Mouse (Mus musculus): ENCODE measurements around the gene Galnt10. TPM values are rescaled to one million over a fixed set of nuclear protein-coding genes. Genes with fewer than 3 reads are reported as not detected.

The Galnt10 gene
- polyA plus RNA-seq, 1 experiment from 2014 or later, result 13.8 TPM

DNA sequence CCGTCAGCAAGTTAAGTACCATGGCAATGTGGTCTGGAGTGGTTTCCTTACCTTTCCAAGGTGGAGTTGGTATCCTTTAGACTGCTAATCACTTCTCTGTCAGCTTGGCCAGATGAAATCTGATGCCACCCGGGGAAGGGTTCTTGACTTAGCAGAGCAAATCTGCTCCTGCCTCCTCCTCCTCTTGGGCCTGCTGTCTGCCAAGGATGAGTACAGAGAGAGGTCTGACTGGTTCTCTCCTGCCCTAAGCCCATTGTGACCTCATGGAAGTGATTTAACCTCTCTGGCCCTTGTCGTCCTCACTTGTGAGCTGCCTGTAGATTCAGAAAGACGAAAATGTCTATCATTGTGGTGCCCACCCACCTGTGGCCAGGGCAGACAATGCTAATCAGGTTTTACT, 4.0 kb downstream of the Galnt10 start:
- Histone ChIP-seq H3K4me3 (ENCODE audit: inconsistent target) (no peak overlapping the region), H3K27ac (no peak overlapping the region), H3K36me3 (ENCODE audit: inconsistent target) (no peaks in the 10 kb centered on the region), H3K79me2 (ENCODE audit: inconsistent target) (peaks cover 70% of the 10 kb centered on the region; the same call in 1 of the 2 replicates)
- WGBS (ENCODE audit: missing documents), result 89% methylated on average over 4 of the region's 4 CpGs

DNA sequence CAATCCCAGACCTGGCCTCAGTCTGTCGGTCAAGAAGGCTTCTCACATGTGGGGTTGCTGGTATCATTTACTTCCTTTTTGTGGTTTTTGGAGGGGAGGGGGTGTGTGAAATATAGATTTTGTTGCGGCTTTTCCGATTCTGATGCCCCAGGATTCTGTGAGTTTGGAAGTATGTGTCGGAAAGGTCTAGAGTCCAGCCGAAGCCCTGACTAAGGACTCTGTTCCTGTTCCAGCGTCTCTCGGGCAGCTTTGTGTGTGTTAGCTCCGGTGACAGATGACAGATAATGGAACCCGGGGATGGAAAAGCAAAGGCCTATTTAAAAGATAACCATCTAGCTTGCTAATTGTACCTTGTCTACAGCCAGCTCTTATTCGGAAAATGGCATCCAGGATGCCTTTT, 4.4 kb downstream of the Galnt10 start:
- Histone ChIP-seq H3K36me3 (ENCODE audit: inconsistent target) (no peaks in the 10 kb centered on the region), H3K79me2 (ENCODE audit: inconsistent target) (peaks cover 70% of the 10 kb centered on the region; the same call in 1 of the 2 replicates), H3K4me3 (ENCODE audit: inconsistent target) (no peak overlapping the region), H3K27ac (no peak overlapping the region)
- WGBS (ENCODE audit: missing documents), result 81% methylated on average over 10 of the region's 10 CpGs

DNA sequence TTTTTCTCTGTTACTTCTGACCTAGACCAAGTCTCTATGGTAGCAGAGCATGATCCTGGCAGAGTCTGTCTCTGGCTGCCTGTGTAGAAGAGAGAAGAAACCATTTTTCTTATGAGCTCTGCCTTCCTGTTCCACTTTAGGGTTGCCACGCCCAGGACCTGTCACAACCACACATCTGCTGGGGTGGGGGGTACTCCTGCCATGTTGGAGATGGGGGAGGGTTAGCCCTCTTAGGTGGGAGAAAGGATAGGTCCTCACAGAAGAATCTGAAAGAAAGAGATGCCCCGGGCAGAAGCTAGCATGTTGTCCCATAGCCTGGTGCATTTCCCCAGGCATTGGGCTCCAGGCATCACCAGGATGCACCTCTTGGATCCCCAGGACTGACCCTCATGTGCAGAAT, 5.6 kb downstream of the Galnt10 start:
- WGBS (ENCODE audit: missing documents), result 77% methylated on average over 2 of the region's 2 CpGs
- Histone ChIP-seq H3K36me3 (ENCODE audit: inconsistent target) (no peaks in the 10 kb centered on the region), H3K4me3 (ENCODE audit: inconsistent target) (no peak overlapping the region), H3K79me2 (ENCODE audit: inconsistent target) (peaks cover 75% of the 10 kb centered on the region; the same call in 1 of the 2 replicates), H3K27ac (no peak overlapping the region)

DNA sequence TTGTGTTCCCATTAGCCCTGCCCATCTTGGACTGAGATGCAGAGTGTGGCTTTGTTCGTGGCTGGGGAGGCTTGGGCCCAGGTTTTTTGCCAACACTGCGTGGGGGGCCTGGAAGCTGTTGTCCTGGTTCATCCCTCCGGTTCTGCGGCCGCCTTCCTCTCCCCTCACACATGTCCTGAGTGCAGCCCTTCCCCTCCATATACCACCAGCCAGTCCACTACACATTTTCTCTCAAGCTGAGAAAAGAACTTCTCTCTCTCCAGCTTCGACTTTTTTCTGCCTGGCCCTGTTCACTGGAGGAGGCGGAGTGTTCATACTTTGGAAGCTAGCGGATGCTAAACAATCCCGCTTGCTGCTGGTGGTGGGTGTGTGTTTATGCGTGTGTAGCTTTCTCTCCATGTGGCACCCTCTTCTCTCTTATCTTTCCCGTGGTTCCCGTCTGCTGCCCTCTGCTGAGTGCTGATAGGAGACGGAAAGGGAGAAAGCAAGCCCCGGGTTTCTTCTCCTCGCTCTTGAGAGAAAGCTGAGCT, 6.1 kb downstream of the Galnt10 start:
- WGBS (ENCODE audit: missing documents), result 72% methylated on average over 15 of the region's 15 CpGs
- no peaks in the 10 kb centered on the region for H3K36me3 ChIP-seq (ENCODE audit: inconsistent target)
- no peak overlapping the region for H3K4me3 ChIP-seq (ENCODE audit: inconsistent target)
- H3K27ac ChIP-seq, result no peak overlapping the region
- peaks cover 74% of the 10 kb centered on the region; the same call in 1 of the 2 replicates for H3K79me2 ChIP-seq (ENCODE audit: inconsistent target)

DNA sequence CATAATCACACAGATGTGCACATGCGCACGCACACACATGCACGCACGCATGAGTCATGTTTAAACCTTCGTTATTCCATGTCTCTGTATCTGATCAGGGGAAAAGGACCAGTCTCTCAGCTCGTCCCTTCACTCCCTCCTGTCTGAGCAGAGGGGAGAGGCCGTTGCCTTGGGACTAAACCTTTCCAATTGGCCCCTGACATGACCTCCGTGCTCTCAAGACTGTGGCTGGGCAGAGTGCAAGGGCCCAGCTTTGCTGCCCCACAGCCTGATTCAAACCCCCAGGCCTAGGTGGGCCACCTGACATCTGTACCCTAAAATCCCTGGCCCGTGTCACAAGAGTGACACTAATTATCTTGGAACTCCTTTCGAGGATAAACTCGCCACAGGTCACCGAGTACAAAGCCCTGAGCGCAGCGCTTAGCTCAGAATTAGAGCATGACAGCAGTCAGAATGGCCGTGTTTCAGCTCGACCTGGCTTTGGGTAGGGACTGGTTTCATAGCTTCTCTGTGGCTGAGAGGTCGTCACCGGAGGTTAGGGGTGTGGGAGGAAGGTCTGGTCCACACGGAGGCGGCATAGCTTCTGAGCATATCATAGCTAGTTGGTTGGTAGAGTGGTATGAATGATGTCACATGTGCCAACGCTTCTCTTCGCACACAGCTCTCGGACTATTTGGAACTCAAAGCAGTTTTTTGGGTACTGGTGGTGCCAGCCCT, 7.1 kb downstream of the Galnt10 start:
- 96% methylated on average over 23 of the region's 23 CpGs for WGBS (ENCODE audit: missing documents)
- Histone ChIP-seq H3K27ac (no peak overlapping the region), H3K79me2 (ENCODE audit: inconsistent target) (peaks cover 64% of the 10 kb centered on the region; the same call in 1 of the 2 replicates), H3K4me3 (ENCODE audit: inconsistent target) (no peak overlapping the region), H3K36me3 (ENCODE audit: inconsistent target) (no peaks in the 10 kb centered on the region)

DNA sequence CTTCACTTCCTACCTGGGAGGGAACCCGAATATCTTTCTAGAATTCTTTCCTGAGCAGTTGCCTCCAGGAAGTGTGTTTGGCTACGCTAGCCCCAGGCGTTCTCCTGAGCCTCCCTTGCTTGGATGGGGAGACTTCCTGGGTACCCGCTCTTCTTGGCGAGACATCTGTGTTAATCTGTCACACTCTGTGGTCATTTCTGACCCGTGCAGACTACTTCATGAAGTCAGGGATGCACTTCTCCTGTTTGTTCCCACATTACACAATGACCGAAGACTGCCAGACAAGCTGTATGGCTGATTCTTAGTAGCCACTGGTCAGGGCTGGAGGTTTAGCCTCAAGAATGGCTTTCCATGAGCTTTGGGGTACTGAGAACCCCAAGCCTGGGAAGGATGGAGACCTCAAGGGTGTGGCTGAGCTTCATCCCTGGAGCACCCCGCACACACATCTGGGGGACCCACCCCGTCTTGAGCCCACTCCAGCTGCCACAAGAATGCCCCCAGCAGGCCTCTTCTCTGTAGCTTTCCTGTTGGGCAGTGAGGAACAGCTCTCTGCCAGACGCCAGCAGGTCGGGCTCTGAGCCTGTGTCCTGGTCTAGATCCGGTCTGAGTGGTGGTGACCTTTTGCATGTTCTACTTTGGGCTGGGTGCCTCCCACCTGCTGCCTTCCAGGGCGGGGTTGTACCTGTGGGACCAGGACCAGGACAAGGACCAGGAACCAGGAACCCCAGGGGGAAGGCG, 7.8 kb downstream of the Galnt10 start:
- WGBS (ENCODE audit: missing documents), result 84% methylated on average over 13 of the region's 14 CpGs
- Histone ChIP-seq H3K4me3 (ENCODE audit: inconsistent target) (no peak overlapping the region), H3K27ac (no peak overlapping the region), H3K36me3 (ENCODE audit: inconsistent target) (no peaks in the 10 kb centered on the region), H3K79me2 (ENCODE audit: inconsistent target) (peaks cover 60% of the 10 kb centered on the region; the same call in 1 of the 2 replicates)

DNA sequence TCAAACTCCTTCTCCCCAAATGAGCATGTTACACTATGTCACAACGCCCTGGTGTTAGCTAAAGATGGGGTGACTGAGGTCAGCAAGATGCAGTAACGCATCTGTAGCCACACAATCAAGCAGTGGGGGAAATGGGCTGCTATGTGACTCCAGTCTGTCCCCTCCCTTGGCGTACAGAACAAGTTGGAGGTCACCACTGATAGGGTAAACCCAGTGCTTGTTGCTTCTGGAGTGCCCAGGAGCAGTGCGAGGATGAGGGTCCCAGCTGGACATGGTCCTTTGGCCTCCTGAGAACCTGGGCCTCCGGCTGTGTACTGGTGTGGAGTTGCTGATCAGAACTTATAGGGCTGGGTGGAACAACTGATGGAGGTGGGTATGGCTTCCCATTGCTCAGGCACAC, 8.6 kb downstream of the Galnt10 start:
- no peak overlapping the region for H3K27ac ChIP-seq
- H3K79me2 ChIP-seq (ENCODE audit: inconsistent target), result peaks cover 60% of the 10 kb centered on the region; the same call in 1 of the 2 replicates
- H3K4me3 ChIP-seq (ENCODE audit: inconsistent target), result no peak overlapping the region
- 88% methylated on average over 5 of the region's 5 CpGs for WGBS (ENCODE audit: missing documents)
- H3K36me3 ChIP-seq (ENCODE audit: inconsistent target), result no peaks in the 10 kb centered on the region

DNA sequence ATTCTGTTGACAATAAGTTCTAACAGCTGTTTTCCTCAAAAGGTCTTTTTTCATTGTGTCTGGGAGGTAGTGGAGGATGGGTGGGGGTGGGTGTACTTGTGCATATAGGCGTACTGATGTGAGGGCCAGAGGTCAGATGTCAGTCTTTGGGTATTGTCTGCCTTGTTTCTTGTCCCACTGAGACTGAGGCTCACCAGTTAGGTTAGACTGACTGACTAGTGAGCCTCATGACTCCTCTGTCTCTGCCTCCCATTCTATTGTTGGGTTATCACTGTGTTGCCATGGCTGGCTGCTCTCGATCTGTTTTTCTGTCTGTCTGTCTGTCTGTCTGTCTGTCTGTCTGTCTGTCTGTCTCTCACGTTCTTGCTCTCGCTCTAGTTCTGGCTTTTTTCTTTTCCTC, 9.1 kb downstream of the Galnt10 start:
- 80% methylated on average over 4 of the region's 4 CpGs for WGBS (ENCODE audit: missing documents)
- no peaks in the 10 kb centered on the region for H3K36me3 ChIP-seq (ENCODE audit: inconsistent target)
- no peak overlapping the region for H3K27ac ChIP-seq
- H3K79me2 ChIP-seq (ENCODE audit: inconsistent target), result peaks cover 58% of the 10 kb centered on the region; the same call in 1 of the 2 replicates
- no peak overlapping the region for H3K4me3 ChIP-seq (ENCODE audit: inconsistent target)

DNA sequence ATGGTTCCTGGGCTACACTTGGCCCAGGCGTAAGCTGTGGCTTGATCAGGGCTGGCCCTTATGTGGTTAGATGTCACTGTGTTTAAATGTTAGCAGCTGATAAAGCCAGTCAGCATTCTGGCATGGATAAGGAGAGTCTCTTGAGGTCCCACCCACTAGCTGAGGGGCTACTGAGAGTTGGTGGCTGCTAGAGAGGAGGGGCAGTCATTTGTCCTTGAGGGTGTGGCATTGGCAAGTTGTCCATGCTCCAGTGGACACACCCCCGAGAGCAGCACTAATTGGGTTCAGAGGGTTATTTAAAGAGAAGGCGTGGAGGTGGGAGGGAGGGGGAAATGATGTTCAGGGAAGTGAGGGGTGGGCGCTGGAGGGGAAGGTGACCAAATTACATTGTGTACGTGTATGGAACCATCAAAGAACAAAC, 9.7 kb downstream of the Galnt10 start:
- WGBS (ENCODE audit: missing documents), result 78% methylated on average over 5 of the region's 5 CpGs
- Histone ChIP-seq H3K27ac (no peak overlapping the region), H3K79me2 (ENCODE audit: inconsistent target) (peaks cover 52% of the 10 kb centered on the region; the same call in 1 of the 2 replicates), H3K36me3 (ENCODE audit: inconsistent target) (no peaks in the 10 kb centered on the region), H3K4me3 (ENCODE audit: inconsistent target) (no peak overlapping the region)

DNA sequence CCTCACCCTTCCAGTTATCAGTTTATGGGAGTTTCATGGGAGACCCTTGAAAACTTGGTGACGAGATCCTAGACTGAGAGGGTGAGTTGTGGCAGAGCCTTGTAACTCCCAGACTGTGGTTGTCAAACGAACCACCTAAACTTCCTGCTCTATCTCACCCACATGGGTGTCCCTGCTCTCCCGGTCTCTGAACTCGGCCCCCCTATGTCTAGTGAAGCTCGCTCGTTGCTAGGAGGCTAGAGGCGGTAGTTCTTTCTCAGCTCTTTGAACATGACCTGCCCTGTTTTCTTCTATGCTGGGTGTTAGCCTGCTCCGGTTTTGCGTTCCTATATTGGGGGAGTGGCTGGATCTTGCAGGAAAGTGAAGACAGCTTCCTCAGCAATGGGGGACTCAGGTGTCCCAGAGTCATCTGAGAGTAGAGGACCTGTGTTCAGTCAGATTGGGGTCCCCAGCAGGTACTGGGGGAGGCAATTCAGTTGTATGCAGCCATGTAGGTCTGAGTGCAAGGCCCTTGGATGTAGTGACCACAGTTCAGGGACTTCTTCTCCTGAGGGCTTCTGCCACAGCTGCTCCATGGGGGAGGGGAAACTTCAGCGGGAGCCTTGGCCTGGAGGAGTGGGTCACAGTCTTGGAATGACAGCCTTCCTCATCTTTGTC, 10.6 kb downstream of the Galnt10 start:
- H3K4me3 ChIP-seq (ENCODE audit: inconsistent target), result no peak overlapping the region
- no peaks in the 10 kb centered on the region for H3K36me3 ChIP-seq (ENCODE audit: inconsistent target)
- H3K27ac ChIP-seq, result no peak overlapping the region
- WGBS (ENCODE audit: missing documents), result 71% methylated on average over 10 of the region's 10 CpGs
- H3K79me2 ChIP-seq (ENCODE audit: inconsistent target), result peaks cover 44% of the 10 kb centered on the region; the same call in 1 of the 2 replicates

DNA sequence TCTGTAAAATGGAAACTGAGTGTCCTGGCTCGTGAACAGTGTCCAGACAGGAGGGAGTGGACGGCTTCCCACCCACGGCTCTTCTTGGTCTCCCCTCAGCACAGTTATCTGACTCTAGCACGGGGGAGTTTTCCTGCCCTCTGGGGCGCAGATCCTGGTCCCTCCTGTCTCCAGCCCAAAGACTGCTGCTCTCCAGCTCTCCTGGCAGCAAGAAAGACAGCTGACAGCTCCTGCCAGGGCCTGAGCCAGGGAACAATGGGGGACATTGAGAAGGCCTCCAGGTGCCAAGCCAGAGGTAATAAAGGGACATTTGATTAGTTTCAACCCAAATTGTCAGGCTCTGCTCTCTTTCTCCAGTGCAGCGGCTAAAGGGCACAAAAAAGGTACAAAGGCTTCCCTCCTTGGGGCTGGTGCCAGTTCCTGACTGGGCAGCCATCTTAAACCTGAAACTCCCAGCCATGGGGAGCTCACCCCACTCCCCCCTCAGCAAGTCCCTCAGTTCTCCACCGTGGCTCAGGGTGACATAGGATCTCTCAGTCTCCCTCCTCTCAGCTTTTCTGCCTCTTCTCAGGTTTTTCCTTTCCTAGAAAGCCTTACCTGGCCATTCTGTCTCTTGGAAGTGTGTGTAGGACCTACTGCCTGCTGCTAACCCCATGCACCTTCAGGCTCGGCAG, 11.5 kb downstream of the Galnt10 start:
- 94% methylated on average over 7 of the region's 8 CpGs for WGBS (ENCODE audit: missing documents)
- Histone ChIP-seq H3K36me3 (ENCODE audit: inconsistent target) (no peaks in the 10 kb centered on the region), H3K4me3 (ENCODE audit: inconsistent target) (no peak overlapping the region), H3K79me2 (ENCODE audit: inconsistent target) (peaks cover 36% of the 10 kb centered on the region; the same call in 1 of the 2 replicates), H3K27ac (no peak overlapping the region)

DNA sequence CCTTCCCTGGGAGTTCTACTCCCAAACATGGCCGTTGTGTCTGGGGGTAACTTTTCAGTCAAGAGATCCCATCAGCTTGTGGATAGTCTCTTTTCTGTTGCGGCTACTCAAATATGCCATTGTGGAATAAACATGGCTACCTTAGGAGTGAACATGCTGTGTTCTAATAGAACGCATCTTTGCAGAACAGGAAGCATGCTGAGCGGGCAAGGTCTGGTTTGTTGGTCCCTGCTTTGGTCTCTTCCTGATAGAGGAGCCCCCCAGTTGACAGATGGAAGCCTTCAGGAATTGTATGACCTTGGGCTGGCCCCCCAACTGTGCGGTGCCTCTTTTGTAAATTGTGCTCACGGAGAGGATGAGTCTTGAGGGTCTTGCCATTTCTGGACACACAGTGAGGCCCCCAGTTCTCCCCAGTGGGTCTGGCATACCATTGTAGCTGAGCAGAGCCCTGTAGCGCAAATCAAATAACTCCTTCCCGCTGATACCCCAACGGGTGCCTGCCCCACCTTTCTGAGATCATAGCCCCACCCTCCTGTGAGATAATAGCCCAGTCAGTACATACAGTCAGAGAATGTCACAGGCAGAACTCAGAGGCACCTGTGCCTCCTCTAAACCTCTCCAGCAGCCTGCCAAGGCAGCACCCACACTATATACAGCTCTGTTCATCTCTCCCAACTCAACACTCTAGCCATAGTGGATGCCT, 12.3 kb downstream of the Galnt10 start:
- H3K79me2 ChIP-seq (ENCODE audit: inconsistent target), result peaks cover 32% of the 10 kb centered on the region; the same call in 1 of the 2 replicates
- no peak overlapping the region for H3K4me3 ChIP-seq (ENCODE audit: inconsistent target)
- H3K27ac ChIP-seq, result no peak overlapping the region
- H3K36me3 ChIP-seq (ENCODE audit: inconsistent target), result no peaks in the 10 kb centered on the region
- WGBS (ENCODE audit: missing documents), result 95% methylated on average over 9 of the region's 9 CpGs

DNA sequence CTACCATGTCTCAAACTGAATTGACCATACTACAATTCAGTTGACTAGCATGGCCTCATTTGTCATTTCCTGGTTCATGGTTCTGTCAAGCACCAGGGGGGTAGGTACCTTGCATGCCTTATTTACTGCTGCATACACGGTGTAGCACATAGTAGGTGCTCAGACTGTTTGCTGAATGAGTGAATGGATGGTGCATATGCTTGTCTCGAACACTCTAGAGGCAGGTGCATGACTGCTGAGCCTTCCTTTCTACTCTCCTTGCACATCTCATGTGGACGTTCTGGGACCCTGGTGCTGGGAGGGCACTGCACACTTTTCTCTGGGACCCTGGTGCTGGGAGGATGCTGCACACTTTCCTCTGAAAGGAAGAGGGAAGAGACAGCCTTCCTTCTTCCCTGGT, 13.0 kb downstream of the Galnt10 start:
- Histone ChIP-seq H3K79me2 (ENCODE audit: inconsistent target) (peaks cover 26% of the 10 kb centered on the region; the same call in 1 of the 2 replicates), H3K36me3 (ENCODE audit: inconsistent target) (no peaks in the 10 kb centered on the region), H3K27ac (no peak overlapping the region), H3K4me3 (ENCODE audit: inconsistent target) (no peak overlapping the region)
- WGBS (ENCODE audit: missing documents), result 94% methylated on average over 3 of the region's 3 CpGs
